Mouse (Mus musculus) C2C12 (cell line): ENCODE results near the gene Bicral.

ENCODE experiments used
- CTCF ChIP-seq: IDR thresholded peaks from one replicate; pipeline ENCODE4 v1.5.1; 2011; ENCODE audit not compliant: control insufficient read depth, insufficient read depth, insufficient read length
- MYOD1 ChIP-seq: IDR thresholded peaks from one replicate; pipeline ENCODE4 v1.6.1; 2011; ENCODE audit warnings: low read depth; ENCODE audit not compliant: control insufficient read depth, insufficient read length

- TF ChIP-seq MYOD1: no peak
- no peak for TF ChIP-seq CTCF
Measured at GRCm38 (mm10) chr17:46876371-46876950, 18.2 kb upstream of the Bicral start.
